Mouse (Mus musculus): ENCODE data around the gene Baz1b. TPM values are rescaled to one million over a fixed set of nuclear protein-coding genes. Genes with fewer than 3 reads are reported as not detected.

Gene Baz1b
- polyA plus RNA-seq, 1 experiment from 2014 or later, result 37.3 TPM

- H3K4me1 ChIP-seq, result no peaks in the 10 kb centered on the region
- H3K27me3 ChIP-seq (replicated peaks), result no peaks in the 10 kb centered on the region
- no peak overlapping the region for H3K27ac ChIP-seq
- H3K9me3 ChIP-seq, result no peaks in the 10 kb centered on the region
- WGBS, result 76% methylated on average over 5 of the region's 5 CpGs
- H3K4me3 ChIP-seq (replicated peaks), result no peak overlapping the region
- ATAC-seq (ENCODE audit: insufficient read depth, low FRiP score, low read depth), result no peak
- no peak overlapping the region for H3K9ac ChIP-seq
- no peaks in the 10 kb centered on the region for H3K36me3 ChIP-seq
- no peak overlapping the region for H3K4me2 ChIP-seq
Measured at GRCm38 (mm10) chr5:135286926-135287325, 99.9 kb downstream of the Baz1b start.

GRCm38 (mm10) chr5:135290703-135291102, 103.6 kb downstream of the Baz1b start:
- Histone ChIP-seq H3K9me3 (no peaks in the 10 kb centered on the region), H3K4me3 (replicated peaks) (no peak overlapping the region), H3K27ac (no peak overlapping the region), H3K36me3 (no peaks in the 10 kb centered on the region), H3K9ac (no peak overlapping the region), H3K4me2 (no peak overlapping the region), H3K4me1 (no peaks in the 10 kb centered on the region), H3K27me3 (replicated peaks) (no peaks in the 10 kb centered on the region)
- no peak for ATAC-seq (ENCODE audit: insufficient read depth, low FRiP score, low read depth)
- 80% methylated on average over 6 of the region's 6 CpGs for WGBS

- H3K36me3 ChIP-seq, result no peaks in the 10 kb centered on the region
- H3K4me1 ChIP-seq, result no peaks in the 10 kb centered on the region
- ATAC-seq (ENCODE audit: insufficient read depth, low FRiP score, low read depth), result peak; percentile 35; the same call in 1 of the 2 replicates
- H3K4me3 ChIP-seq (replicated peaks), result no peak overlapping the region
- no peak overlapping the region for H3K4me2 ChIP-seq
- no peak overlapping the region for H3K27ac ChIP-seq
- no peaks in the 10 kb centered on the region for H3K27me3 ChIP-seq (replicated peaks)
- WGBS, result 58% methylated on average over 4 of the region's 4 CpGs
- H3K9me3 ChIP-seq, result no peaks in the 10 kb centered on the region
- H3K9ac ChIP-seq, result no peak overlapping the region
Measured at GRCm38 (mm10) chr5:135291193-135291592, 104.1 kb downstream of the Baz1b start.

GRCm38 (mm10) chr5:135292001-135292400, 104.9 kb downstream of the Baz1b start:
- Histone ChIP-seq H3K27me3 (replicated peaks) (no peaks in the 10 kb centered on the region), H3K27ac (no peak overlapping the region), H3K4me2 (no peak overlapping the region), H3K4me1 (no peaks in the 10 kb centered on the region), H3K36me3 (no peaks in the 10 kb centered on the region), H3K4me3 (replicated peaks) (no peak overlapping the region), H3K9ac (no peak overlapping the region), H3K9me3 (no peaks in the 10 kb centered on the region)
- ATAC-seq (ENCODE audit: insufficient read depth, low FRiP score, low read depth), result no peak
- 84% methylated on average over 2 of the region's 2 CpGs for WGBS

Small RNA genes within 50 kb of the gene (microRNA-seq; reads per million reads assigned to microRNA genes)
- not detected for gene Gm25315

Other genes starting within 250 kb of the Baz1b start
- gene Cldn4, start 240.3 kb upstream of the Baz1b start, polyA plus RNA-seq (2015; fragmentation: Nextera tagmentation; extraction: Ambion mirVana), result 54.5 and 58.6 TPM in 2 replicates
- gene Cldn3, start 201.1 kb upstream of the Baz1b start, polyA plus RNA-seq (2015; fragmentation: Nextera tagmentation; extraction: Ambion mirVana), result 120 and 147 TPM in 2 replicates
- 70.9 and 78.9 TPM in 2 replicates for gene Abhd11, start 178.1 kb upstream of the Baz1b start, polyA plus RNA-seq (2015; fragmentation: Nextera tagmentation; extraction: Ambion mirVana)
- gene Stx1a, start 163.8 kb upstream of the Baz1b start, polyA plus RNA-seq (2015; fragmentation: Nextera tagmentation; extraction: Ambion mirVana), result 11.8 and 12.3 TPM in 2 replicates
- 28.9 and 33.5 TPM in 2 replicates for gene Dnajc30, start 123.1 kb upstream of the Baz1b start, polyA plus RNA-seq (2015; fragmentation: Nextera tagmentation; extraction: Ambion mirVana)
- 98.6 and 112 TPM in 2 replicates for gene Bud23, start 122.3 kb upstream of the Baz1b start, polyA plus RNA-seq (2015; fragmentation: Nextera tagmentation; extraction: Ambion mirVana)
- 7.3 and 7.6 TPM in 2 replicates for gene Vps37d, start 109.0 kb upstream of the Baz1b start, polyA plus RNA-seq (2015; fragmentation: Nextera tagmentation; extraction: Ambion mirVana)
- 5.8 and 7.5 TPM in 2 replicates for gene Mlxipl, start 97.4 kb upstream of the Baz1b start, polyA plus RNA-seq (2015; fragmentation: Nextera tagmentation; extraction: Ambion mirVana)
- gene Tbl2, start 37.6 kb upstream of the Baz1b start, polyA plus RNA-seq (2015; fragmentation: Nextera tagmentation; extraction: Ambion mirVana), result 20.9 and 27.0 TPM in 2 replicates
- gene Bcl7b, start 19.0 kb upstream of the Baz1b start, polyA plus RNA-seq (2015; fragmentation: Nextera tagmentation; extraction: Ambion mirVana), result 48.4 and 56.0 TPM in 2 replicates
- gene Fzd9, start 64.0 kb downstream of the Baz1b start, polyA plus RNA-seq (2015; fragmentation: Nextera tagmentation; extraction: Ambion mirVana), result 0.90 and 1.4 TPM in 2 replicates
- gene Fkbp6, start 162.8 kb downstream of the Baz1b start, polyA plus RNA-seq (2015; fragmentation: Nextera tagmentation; extraction: Ambion mirVana), result 0.41 and 0.83 TPM in 2 replicates
- gene Trim50, start 166.0 kb downstream of the Baz1b start, polyA plus RNA-seq (2015; fragmentation: Nextera tagmentation; extraction: Ambion mirVana), result 0.37 and 0.83 TPM in 2 replicates
- gene Nsun5, start 182.7 kb downstream of the Baz1b start, polyA plus RNA-seq (2015; fragmentation: Nextera tagmentation; extraction: Ambion mirVana), result 29.0 and 32.0 TPM in 2 replicates
- gene Pom121, start 207.3 kb downstream of the Baz1b start, polyA plus RNA-seq (2015; fragmentation: Nextera tagmentation; extraction: Ambion mirVana), result 11.2 and 11.4 TPM in 2 replicates

All from stomach, embryonic 15.5 days (tissue).